Mouse (Mus musculus): Measurements from ENCODE around the gene Nvl.

DNA sequence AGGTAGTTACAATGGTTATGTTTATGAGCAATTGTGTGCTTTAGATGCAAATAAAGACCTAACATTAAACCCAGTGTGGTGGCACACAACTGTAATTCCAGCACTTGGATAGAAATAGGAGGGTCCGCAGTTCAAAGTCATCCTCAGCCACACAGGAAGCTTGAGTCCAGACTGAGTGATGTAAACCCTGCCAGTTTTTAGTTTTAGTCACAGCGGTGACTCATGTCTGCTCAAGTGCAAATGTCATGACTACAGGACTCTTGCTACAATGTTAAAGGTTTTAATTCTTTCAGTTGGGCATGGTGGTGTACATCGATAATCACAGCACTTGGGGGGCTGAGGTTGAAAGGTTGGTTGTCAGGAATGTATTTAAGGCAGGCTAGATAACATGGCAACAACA is 18.1 kb downstream of the Nvl start:
- TF ChIP-seq POLR2A (IDR thresholded peaks at IDR 0.05; ENCODE audit: low read depth, low read length) (no peak), CTCF (conservative IDR thresholded peaks at IDR 0.05; ENCODE audit: insufficient read depth, insufficient read length, low read depth, low read length) (no peak)
